Mouse (Mus musculus) cerebellum, adult 2 months (tissue): Measurements from ENCODE around the gene Casp14.
"Not testable (repeated sequence)": the region's sequence is repeated elsewhere in the genome, so short reads cannot be mapped to it uniquely, and the experiment has no call there.

Experiments
- CTCF ChIP-seq: fragments of 200-500 bp; IDR thresholded peaks from 2 replicates; pipeline ENCODE4 v1.5.1; 2011; ENCODE audit warnings: low read depth, mild to moderate bottlenecking, control low read depth, low read length, moderate library complexity, borderline replicate concordance; ENCODE audit not compliant: insufficient read depth
- POLR2A ChIP-seq: fragments of 200-500 bp; IDR thresholded peaks from 2 replicates; pipeline ENCODE4 v1.6.1; 2011; ENCODE audit warnings: low read length, control low read depth, borderline replicate concordance; ENCODE audit not compliant: insufficient read depth

GRCm38 (mm10) chr10:78670121-78670520 is 48.0 kb downstream of the Casp14 start:
- not testable (repeated sequence) for TF ChIP-seq CTCF, POLR2A
